Mouse (Mus musculus): Measurements from ENCODE around the gene Apoa2. TPM values are rescaled to one million over a fixed set of nuclear protein-coding genes. Genes with fewer than 3 reads are reported as not detected.

Gene Apoa2
- polyA plus RNA-seq, 1 experiment from 2014 or later = 6,641 TPM

DNA sequence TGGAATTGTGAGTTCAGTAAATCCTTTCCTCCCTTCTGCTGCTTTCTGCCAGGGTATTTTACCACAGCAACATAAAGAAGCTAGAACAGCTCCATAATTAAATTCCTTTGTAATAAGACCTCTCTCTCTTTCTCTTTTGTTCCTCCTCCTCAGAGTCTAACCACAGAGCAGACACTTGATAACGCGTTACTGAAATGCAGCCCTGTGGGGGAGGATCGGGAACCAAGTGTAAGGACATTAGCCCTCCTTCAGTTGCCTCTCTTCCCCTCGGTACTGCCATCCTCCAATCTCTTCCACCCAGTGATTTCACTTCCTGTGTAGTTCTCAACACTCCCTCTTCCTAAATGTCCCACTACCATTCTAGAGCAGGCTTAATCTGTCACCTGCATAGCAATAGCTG, 15.4 kb upstream of the Apoa2 start:
- Histone ChIP-seq H3K9ac (no peak overlapping the region), H3K9me3 (replicated peaks) (no peaks in the 10 kb centered on the region), H3K27me3 (peaks cover 22% of the 10 kb centered on the region), H3K36me3 (replicated peaks) (no peaks in the 10 kb centered on the region), H3K4me2 (no peak overlapping the region), H3K4me1 (replicated peaks) (peaks cover 6% of the 10 kb centered on the region; the same call in 1 of the 2 replicates), H3K27ac (replicated peaks) (no peak overlapping the region), H3K4me3 (replicated peaks) (no peak overlapping the region)
- WGBS (ENCODE audit: insufficient replicate concordance) = 4% methylated on average over 4 of the region's 4 CpGs
- no peak for ATAC-seq (ENCODE audit: insufficient read depth)

DNA sequence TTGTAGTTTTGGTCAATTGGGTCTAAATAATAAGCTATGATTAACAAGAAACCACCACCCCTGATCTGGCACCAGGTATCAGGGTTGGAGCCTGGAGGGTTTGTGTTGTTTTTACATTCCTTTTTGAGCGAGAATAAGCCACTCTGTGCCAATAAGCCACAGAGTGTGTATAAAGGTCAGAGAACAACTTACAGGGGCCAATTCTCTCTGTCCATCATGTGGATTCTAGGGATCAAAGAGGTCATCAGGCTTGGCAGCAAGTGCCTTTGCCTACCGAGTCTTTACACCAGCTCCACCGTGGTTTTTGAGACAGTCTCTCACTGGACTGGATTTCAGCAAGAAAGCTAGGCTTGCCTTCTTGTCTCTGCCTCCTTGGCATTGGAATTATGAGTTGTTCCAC, 12.0 kb upstream of the Apoa2 start:
- peak; percentile 53 for ATAC-seq (ENCODE audit: insufficient read depth)
- Histone ChIP-seq H3K4me1 (replicated peaks) (peaks cover 16% of the 10 kb centered on the region; the same call in 1 of the 2 replicates), H3K4me2 (no peak overlapping the region), H3K4me3 (replicated peaks) (no peak overlapping the region), H3K27ac (replicated peaks) (no peak overlapping the region; the same call in 1 of the 2 replicates), H3K9me3 (replicated peaks) (no peaks in the 10 kb centered on the region), H3K9ac (no peak overlapping the region), H3K36me3 (replicated peaks) (0 out of 2 replicates have a peak, but pooled peaks cover 2% of the 10 kb centered on the region), H3K27me3 (peaks cover 23% of the 10 kb centered on the region)
- 40% methylated on average over 3 of the region's 3 CpGs for WGBS (ENCODE audit: insufficient replicate concordance)

GRCm38 (mm10) chr1:171213801-171214496, 10.9 kb upstream of the Apoa2 start, which contains the start of gene Nr1i3:
Gene Nr1i3, plus strand, starts transcription at chr1:171213970.
- Histone ChIP-seq H3K27ac (replicated peaks) (no peak within 1 kb of the TSS; the same call in 1 of the 2 replicates), H3K9me3 (replicated peaks) (no peaks in the 10 kb centered on the region), H3K27me3 (peaks cover 23% of the 10 kb centered on the region), H3K4me2 (no peak within 1 kb of the TSS), H3K4me1 (replicated peaks) (peaks cover 16% of the 10 kb centered on the region; the same call in 1 of the 2 replicates), H3K36me3 (replicated peaks) (peaks cover 10% of the 10 kb centered on the region), H3K9ac (no peak within 1 kb of the TSS), H3K4me3 (replicated peaks) (no peak within 1 kb of the TSS)
- no peak for ATAC-seq (ENCODE audit: insufficient read depth)
- WGBS (ENCODE audit: insufficient replicate concordance) = 65% methylated on average over 10 of the region's 10 CpGs

DNA sequence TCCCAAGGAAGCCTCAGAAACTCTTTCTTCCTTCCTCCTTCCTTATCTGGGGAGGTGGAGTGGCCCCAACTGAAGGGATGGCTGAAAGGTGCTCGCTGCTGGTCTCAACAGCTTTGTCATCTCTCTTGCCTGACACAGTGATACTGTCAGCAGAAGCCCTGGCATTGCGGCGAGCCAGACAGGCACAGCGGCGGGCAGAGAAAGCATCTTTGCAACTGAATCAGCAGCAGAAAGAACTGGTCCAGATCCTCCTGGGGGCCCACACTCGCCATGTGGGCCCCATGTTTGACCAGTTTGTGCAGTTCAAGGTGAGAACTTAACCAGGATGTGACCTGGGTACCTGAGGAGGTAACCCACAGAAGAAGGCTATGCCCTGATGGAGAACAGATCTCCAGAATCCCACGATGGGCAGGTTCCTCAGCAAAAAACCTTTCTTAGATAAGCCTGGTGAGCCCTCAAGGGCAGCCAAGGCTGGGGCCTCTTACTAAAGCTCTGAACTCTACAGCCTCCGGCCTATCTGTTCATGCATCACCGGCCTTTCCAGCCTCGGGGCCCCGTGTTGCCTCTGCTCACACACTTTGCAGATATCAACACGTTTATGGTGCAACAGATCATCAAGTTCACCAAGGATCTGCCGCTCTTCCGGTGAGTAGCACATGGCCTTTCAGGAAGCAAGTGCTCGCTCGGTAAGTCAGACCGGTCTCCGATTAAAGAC, 8.5 kb upstream of the Apoa2 start:
- no peak overlapping the region for H3K9ac ChIP-seq
- H3K27me3 ChIP-seq = peaks cover 11% of the 10 kb centered on the region; the same call in 1 of the 2 replicates
- H3K9me3 ChIP-seq (replicated peaks) = no peaks in the 10 kb centered on the region
- ATAC-seq (ENCODE audit: insufficient read depth) = no peak
- no peak overlapping the region for H3K4me2 ChIP-seq
- 54% methylated on average over 18 of the region's 18 CpGs for WGBS (ENCODE audit: insufficient replicate concordance)
- H3K27ac ChIP-seq (replicated peaks) = no peak overlapping the region
- H3K4me1 ChIP-seq (replicated peaks) = peaks cover 25% of the 10 kb centered on the region
- H3K4me3 ChIP-seq (replicated peaks) = no peak overlapping the region
- H3K36me3 ChIP-seq (replicated peaks) = peaks cover 26% of the 10 kb centered on the region

- peak overlapping the region; percentile 52; the same call in 1 of the 2 replicates for H3K9ac ChIP-seq
- H3K4me1 ChIP-seq (replicated peaks) = peaks cover 34% of the 10 kb centered on the region
- no peaks in the 10 kb centered on the region for H3K27me3 ChIP-seq
- peak overlapping the region; percentile 69 for H3K4me3 ChIP-seq (replicated peaks)
- peaks cover 26% of the 10 kb centered on the region for H3K36me3 ChIP-seq (replicated peaks)
- H3K27ac ChIP-seq (replicated peaks) = peak overlapping the region; percentile 61
- peak overlapping the region; percentile 90 for H3K4me2 ChIP-seq
- H3K9me3 ChIP-seq (replicated peaks) = no peaks in the 10 kb centered on the region
- 8% methylated on average over 10 of the region's 10 CpGs for WGBS (ENCODE audit: insufficient replicate concordance)
- no peak for ATAC-seq (ENCODE audit: insufficient read depth)
These were observed 4.0 kb upstream of the Apoa2 start for GRCm38 (mm10) chr1:171220871-171221270.

DNA sequence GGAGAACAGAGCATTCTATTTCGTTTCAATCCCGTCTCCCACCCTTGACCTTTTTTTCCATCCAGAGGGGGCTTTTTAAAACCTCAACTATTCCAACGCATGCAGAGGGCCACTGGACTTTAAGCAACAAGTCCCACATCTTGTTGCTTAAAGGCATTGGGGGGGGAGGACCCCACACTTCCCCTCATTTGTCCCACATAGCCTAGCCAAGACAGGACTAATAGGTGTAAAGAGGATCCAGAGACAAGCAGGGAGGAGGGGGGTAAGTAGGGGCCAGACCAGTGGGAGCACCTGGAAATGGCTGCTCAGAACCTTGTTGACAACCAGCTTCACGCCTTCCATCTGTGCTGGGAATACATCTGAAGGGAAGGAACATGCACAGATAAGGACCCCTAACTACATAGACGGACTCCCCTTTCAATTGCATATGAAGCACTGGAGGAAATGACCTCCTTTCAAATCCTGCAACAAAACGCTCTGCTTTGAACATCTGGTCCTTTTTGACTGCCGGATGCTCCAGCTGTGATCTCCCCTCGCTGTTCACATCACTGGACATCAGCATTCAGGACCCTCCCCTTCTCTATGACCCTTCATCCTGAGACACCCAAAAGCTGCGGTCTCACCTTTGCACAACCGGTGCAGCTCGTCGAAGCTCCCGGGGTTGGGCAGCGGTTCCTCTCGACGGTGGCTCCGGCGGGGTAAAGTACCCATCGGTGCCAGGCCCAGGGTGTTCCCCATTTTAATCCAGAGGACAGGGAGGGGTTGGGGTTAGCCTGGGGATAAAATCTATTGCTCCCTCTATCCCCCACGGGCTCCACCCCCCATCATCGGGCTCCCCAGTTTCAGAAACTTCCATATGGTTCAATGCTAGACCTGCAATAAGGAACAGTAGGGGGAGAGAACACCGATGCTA, 3.3 kb upstream of the Apoa2 start:
- peak overlapping the region; percentile 52 for H3K9ac ChIP-seq
- H3K9me3 ChIP-seq (replicated peaks) = no peaks in the 10 kb centered on the region
- ATAC-seq (ENCODE audit: insufficient read depth) = no peak
- peaks cover 26% of the 10 kb centered on the region for H3K36me3 ChIP-seq (replicated peaks)
- H3K4me1 ChIP-seq (replicated peaks) = peaks cover 28% of the 10 kb centered on the region
- H3K4me2 ChIP-seq = peak overlapping the region; percentile 90
- peak overlapping the region; percentile 69 for H3K4me3 ChIP-seq (replicated peaks)
- H3K27ac ChIP-seq (replicated peaks) = peak overlapping the region; percentile 61
- WGBS (ENCODE audit: insufficient replicate concordance) = 6% methylated on average over 22 of the region's 22 CpGs
- no peaks in the 10 kb centered on the region for H3K27me3 ChIP-seq

DNA sequence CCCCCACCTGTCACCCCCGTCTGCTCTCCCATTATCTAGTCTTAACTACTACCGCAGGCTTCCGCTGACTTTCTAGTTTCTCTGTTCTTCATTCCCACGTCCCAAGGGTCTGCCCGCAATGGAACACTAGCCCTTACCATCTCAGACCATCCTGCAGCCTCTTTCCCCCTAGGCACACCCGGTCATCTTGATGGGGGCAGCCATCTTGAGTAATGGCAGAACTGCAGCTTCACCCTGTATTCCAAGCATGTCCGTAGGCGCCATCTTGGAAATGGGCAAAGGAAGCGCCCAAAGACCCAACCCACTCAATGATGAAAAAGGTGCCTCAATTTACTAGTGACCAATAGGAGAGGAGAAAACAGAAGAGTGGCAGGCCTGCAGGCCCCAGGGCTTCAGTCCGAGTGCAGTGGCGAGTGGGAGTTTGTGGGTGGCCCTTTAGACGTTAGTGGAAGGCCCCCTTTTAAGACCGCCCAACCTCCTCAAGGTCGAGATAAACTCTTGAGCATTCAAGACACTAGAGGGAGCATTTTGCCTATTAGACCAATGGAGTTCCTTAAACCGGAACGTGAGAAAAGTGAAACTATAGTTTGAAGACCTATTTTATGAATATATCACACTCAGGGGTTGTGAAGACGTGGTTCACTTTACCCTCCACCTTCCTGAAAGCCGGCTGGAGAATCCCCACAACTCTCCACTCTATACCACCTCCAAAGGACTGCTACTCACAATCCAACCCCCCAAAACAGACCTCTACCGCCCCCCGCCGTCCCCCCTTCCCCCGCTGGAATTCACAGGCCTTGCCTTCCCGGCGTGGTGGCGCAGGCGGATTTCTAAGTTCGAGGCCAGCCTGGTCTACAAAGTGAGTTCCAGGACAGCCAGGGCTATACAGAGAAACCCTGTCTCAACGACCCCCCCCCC, 2.4 kb upstream of the Apoa2 start, which contains the start of gene Tomm40l:
Gene Tomm40l (minus strand): TSS at position 277 of the 918 bp plus-strand sequence.
- Histone ChIP-seq H3K4me3 (replicated peaks) (peak within 1 kb of the TSS; percentile 69), H3K4me2 (peak within 1 kb of the TSS; percentile 90), H3K27ac (replicated peaks) (peak within 1 kb of the TSS; percentile 87), H3K4me1 (replicated peaks) (peaks cover 25% of the 10 kb centered on the region), H3K36me3 (replicated peaks) (peaks cover 26% of the 10 kb centered on the region), H3K9me3 (replicated peaks) (no peaks in the 10 kb centered on the region), H3K27me3 (no peaks in the 10 kb centered on the region), H3K9ac (peak within 1 kb of the TSS; percentile 59)
- peak; percentile 93 for ATAC-seq (ENCODE audit: insufficient read depth)
- WGBS (ENCODE audit: insufficient replicate concordance) = 2% methylated on average over 28 of the region's 28 CpGs

DNA sequence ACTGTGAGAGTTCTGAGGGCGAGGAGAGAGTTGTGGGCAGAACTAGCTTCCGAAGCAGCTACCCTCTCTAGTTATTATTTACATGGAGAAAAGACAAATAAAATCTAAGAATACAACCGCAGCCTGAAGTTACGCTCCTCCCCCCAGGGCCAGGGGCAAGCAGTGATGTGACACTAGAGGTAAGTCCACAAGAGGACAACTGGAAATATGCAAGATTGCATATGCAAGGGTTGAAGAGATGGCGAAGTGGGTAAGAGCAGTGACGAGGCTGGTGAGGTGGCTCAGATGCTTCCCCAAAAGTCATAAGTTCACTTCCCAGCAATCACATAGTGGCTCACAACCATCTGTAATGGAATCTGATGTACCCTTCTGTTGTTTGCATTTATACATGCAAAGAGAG, 1.7 kb upstream of the Apoa2 start:
- H3K4me3 ChIP-seq (replicated peaks) = peak overlapping the region; percentile 69
- no peaks in the 10 kb centered on the region for H3K27me3 ChIP-seq
- WGBS (ENCODE audit: insufficient replicate concordance) = 54% methylated on average over 6 of the region's 6 CpGs
- H3K9me3 ChIP-seq (replicated peaks) = no peaks in the 10 kb centered on the region
- no peak for ATAC-seq (ENCODE audit: insufficient read depth)
- H3K4me2 ChIP-seq = peak overlapping the region; percentile 90
- peaks cover 25% of the 10 kb centered on the region for H3K4me1 ChIP-seq (replicated peaks)
- peak overlapping the region; percentile 87 for H3K27ac ChIP-seq (replicated peaks)
- H3K9ac ChIP-seq = peak overlapping the region; percentile 59
- peaks cover 21% of the 10 kb centered on the region for H3K36me3 ChIP-seq (replicated peaks)

GRCm38 (mm10) chr1:171223796-171224195, 1.1 kb upstream of the Apoa2 start:
- Histone ChIP-seq H3K36me3 (replicated peaks) (peaks cover 17% of the 10 kb centered on the region), H3K9me3 (replicated peaks) (no peaks in the 10 kb centered on the region), H3K4me1 (replicated peaks) (peaks cover 25% of the 10 kb centered on the region), H3K27me3 (no peaks in the 10 kb centered on the region), H3K27ac (replicated peaks) (peak overlapping the region; percentile 87), H3K4me3 (replicated peaks) (no peak overlapping the region), H3K4me2 (no peak overlapping the region; the same call in 1 of the 2 replicates), H3K9ac (no peak overlapping the region)
- 79% methylated on average over 2 of the region's 2 CpGs for WGBS (ENCODE audit: insufficient replicate concordance)
- ATAC-seq (ENCODE audit: insufficient read depth) = peak; percentile 21

GRCm38 (mm10) chr1:171226780-171227179, 1.9 kb downstream of the Apoa2 start:
- Histone ChIP-seq H3K4me3 (replicated peaks) (peak overlapping the region; percentile 44), H3K36me3 (replicated peaks) (no peaks in the 10 kb centered on the region), H3K4me1 (replicated peaks) (peaks cover 12% of the 10 kb centered on the region), H3K9me3 (replicated peaks) (no peaks in the 10 kb centered on the region), H3K27me3 (no peaks in the 10 kb centered on the region), H3K4me2 (peak overlapping the region; percentile 41), H3K9ac (peak overlapping the region; percentile 25; the same call in 1 of the 2 replicates), H3K27ac (replicated peaks) (no peak overlapping the region; the same call in 1 of the 2 replicates)
- 43% methylated on average over 4 of the region's 4 CpGs for WGBS (ENCODE audit: insufficient replicate concordance)
- no peak for ATAC-seq (ENCODE audit: insufficient read depth)
